Mouse (Mus musculus): ENCODE measurements at regions not wholly inside any gene's neighbourhood (a gene's known extent, or its start where the extent isn't known, plus 50 kb on each side); places are given as distances from the start of the nearest gene placed in this dataset.

DNA sequence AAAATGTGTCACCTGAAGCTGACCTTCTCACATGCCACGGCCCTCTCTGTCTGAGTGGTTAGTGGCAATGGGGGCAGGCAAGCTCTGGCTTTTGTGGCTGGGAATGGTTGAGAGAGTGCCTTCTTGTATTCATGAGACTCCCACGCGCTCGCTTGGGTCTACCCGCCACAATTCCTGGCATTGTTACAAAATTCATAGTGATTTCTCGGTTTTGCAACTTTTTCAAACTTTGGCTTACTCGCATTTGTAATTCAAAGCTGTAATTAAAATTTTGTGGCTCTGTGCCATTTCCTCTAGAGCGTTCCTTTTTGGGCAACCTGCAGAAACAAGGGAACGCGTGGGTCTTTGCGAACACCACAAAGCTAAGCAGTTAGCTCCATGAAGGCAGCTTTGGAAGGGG lies 186.3 kb downstream of the Pdgfra start:
- no peak for DNase-seq (ENCODE audit: low spot score)

DNA sequence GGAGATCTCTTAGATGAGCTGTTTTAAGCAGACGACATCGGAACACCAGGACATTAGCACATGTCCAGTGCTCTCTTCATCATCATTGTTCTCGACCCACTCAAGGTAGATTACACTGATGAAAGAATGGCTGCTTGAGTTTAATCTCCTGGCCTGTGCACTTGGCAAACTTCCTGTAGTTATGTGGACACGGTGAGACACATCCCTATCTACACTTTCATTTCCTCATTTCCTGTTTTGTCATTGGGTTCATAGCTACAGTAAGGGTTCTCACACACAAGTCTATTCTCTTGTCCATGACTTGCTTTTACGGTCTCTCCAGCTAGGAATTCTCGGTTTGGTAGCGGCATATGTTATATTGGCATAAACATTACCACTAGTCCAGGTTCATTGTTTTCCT lies 190.5 kb downstream of the Pdgfra start:
- DNase-seq (ENCODE audit: low spot score) = no peak

DNA sequence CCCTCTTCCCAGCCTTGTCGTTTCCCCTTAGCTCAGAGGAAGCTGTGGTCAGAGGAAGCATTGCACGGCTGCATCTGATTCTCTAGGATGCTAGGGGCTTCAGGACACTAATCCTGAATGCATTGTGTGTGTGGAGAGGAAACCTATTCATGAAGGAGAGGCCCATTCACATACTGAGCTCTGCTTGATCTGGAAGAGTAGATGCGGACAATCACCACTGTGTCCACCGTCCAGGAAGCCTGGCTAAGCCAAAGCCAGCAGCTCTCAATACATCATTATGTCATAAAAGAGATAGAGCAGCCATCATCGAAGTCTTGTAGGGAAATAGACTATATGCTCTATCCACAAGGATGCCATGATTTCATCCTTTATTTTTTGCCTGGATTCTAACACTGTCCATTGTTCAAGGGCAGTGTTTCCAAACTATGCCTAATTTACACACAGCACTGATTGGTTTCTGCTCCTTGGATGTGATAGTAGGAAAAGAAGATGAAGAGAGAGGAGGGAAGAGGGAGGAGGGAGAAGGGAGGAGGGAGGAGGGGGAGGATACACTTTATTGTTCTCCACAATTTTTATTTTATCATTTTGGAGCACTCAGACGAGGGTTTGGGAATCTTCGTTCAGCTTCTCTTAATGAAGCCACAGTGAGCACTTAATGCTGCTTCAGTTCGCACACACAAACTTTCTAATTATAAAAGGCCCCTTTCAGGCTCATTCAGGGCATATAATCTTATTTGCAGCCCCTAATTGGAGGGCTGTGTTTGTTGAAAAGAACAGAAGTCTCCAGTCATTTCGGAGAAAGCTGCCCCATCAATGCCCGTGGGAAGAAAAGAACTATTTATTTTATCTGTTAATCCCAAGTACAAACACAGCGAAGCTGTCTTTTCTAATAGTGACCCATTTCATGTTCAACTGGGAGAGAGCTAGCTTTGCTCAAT lies 195.0 kb downstream of the Pdgfra start:
- DNase-seq (ENCODE audit: low spot score) = no peak

- DNase-seq (ENCODE audit: low spot score) = no peak
These were observed 195.7 kb downstream of the Pdgfra start for GRCm38 (mm10) chr5:75347774-75348116.

- DNase-seq (ENCODE audit: low spot score) = no peak
These were observed 203.2 kb downstream of the Pdgfra start for GRCm38 (mm10) chr5:75355266-75355665.

- no peak for DNase-seq (ENCODE audit: low spot score)
These were observed 206.8 kb downstream of the Pdgfra start for GRCm38 (mm10) chr5:75358869-75359268.

GRCm38 (mm10) chr5:75363832-75364231 lies 210.9 kb upstream of the Kit start:
- no peak for DNase-seq (ENCODE audit: low spot score)

- DNase-seq (ENCODE audit: low spot score) = no peak
These were observed 207.4 kb upstream of the Kit start for GRCm38 (mm10) chr5:75367282-75367681.

DNA sequence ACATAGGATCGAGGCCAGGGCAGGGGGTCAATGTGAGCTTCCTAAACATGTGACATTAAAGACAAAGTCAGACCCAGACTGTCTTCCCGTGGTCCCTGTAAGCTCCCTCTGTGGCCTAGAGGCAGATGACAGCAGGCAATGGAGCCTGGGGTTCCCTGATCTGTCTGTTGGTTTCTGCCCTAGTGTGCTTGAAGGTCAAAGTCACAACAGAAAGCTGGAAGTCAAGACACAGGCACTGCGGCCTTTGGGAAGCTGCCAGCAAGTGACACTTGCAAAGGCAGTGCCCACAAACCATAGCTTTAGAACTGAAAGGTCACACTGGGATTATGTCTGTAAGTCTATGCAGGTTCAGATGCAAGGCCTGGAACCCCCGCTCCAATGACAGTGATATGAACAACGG lies 206.0 kb upstream of the Kit start:
- no peak for DNase-seq (ENCODE audit: low spot score)

DNA sequence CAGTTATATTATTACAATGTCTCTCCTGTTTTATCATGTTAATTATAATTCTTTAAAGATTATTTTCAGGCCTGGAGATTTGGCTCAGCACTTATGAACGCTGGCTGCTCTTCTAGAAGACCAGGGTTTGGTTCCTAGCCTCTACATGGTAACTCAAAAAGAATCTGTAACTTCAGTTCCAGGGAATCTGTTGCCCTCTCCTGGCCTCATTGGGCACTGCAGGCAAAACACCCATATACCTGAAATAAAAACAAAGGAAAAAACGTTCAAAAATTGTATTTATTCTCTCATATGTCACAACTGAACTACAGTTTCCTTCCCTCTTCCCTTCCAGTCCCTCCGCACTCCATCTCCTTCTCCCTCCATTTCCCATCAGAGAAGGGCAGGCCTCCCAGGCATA lies 201.9 kb upstream of the Kit start:
- peak; percentile 23 for DNase-seq (ENCODE audit: low spot score)

DNA sequence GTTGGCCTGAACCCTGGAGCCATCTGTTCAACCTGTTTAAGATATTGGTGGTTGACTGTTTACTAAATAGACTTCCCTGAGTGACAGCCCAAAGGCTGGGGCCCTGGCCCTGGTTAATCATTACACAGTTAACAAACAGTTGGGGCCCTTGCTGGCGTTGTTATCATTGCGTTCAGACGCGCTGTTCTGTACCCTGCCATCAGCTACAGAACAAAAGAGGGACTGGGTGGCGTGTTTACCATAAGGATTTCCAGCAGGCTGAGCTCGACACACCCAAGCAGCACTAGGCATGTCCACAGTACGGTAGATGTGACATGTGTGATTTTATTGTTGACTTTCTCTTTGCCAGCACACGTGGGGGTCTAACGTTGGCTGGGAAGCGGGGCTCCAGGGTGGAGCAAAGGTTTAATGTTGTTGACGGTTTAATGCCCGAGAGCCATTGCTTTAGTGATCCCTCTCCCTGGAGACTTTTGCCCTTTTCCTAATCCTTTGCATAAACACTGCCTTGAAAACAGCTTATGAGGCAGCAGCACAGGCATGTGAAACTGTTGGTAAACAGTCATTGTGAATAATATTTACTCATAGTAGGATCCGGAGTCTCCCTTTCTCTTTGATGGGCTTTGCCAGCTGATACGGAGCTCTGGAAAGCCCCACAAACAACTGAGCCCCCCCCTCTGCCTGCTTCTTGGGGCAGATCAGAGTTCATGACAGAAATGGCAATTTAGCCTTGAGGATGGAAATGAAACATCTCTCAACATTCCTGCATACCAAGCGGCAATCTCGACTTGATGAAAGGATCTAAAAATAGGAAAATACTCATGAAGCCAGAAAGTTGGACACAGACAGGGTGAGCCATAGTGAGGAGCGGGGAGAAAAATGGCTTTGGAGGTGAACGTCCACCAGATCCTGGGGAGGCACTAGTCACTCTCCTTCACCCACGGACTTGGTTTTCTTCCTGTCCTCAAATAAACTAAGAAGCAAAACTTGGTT lies 197.1 kb upstream of the Kit start:
- DNase-seq (ENCODE audit: low spot score) = no peak

DNA sequence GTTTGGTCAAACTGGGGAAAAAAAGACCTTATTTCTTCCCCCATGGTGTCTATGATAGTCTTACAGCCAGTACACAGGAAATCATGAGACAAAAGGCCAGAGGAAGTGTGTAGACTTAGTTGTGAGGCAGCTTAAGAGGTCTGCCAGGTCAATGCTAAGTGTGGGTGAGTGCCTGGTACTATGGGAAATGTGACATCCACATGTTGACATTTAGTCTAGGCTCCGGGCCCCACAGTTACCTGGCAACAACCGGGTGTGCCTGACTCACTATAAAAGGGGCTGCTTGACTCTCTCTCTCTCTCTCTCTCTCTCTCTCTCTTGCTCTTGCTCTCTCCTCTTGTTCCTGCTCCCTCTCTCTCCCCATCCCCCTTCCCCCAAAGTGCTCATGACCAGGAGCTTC lies 196.1 kb upstream of the Kit start:
- no peak for DNase-seq (ENCODE audit: low spot score)

GRCm38 (mm10) chr5:75380340-75380739 lies 194.4 kb upstream of the Kit start:
- DNase-seq (ENCODE audit: low spot score) = no peak

DNA sequence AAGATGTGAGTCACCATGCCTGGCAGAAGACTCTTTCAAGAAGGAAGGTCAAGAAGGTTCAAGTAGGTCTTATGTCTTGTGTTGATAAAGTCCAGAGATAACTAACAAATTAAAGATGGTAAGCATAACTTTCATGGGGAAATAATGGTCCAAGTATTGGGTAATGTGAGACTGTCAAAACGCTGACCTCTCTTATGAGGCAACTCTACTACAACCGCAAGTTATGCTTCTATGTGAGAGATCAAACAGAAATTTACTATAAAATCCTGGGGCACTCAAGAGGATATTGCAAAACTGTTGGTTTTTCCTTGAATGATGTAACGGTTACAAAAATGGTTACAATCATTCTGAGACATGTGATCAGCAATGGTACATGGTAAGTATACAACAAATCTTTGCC lies 192.6 kb upstream of the Kit start:
- no peak for DNase-seq (ENCODE audit: low spot score)

- DNase-seq (ENCODE audit: low spot score) = peak; percentile 9
These were observed 186.7 kb upstream of the Kit start for GRCm38 (mm10) chr5:75387886-75388454.

- no peak for DNase-seq (ENCODE audit: low spot score)
These were observed 185.9 kb upstream of the Kit start for GRCm38 (mm10) chr5:75388699-75389260.

- DNase-seq (ENCODE audit: low spot score) = no peak
These were observed 185.2 kb upstream of the Kit start for GRCm38 (mm10) chr5:75389433-75389971.

GRCm38 (mm10) chr5:75398820-75399219 lies 175.9 kb upstream of the Kit start:
- DNase-seq (ENCODE audit: low spot score) = no peak

- DNase-seq (ENCODE audit: low spot score) = no peak
These were observed 173.0 kb upstream of the Kit start for GRCm38 (mm10) chr5:75401734-75402133.

DNA sequence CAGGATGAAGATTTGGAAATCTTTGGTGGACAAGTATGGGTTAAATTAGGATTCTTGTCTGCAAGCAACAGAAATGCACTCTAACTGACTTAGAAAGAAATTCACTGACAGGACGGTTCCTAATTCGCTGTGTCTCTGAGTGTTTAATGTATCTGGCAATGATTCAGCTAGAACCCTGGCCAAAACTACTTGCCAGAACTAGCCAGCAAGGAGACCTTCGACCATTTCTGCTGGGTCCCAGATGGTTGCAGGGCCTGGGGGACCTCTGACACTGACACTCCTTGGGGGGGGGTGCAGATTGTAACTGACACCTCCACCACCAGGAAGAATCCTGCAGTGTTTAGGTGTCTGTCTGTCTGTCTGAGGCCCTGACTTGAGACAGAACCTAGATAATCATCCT lies 172.1 kb upstream of the Kit start:
- DNase-seq (ENCODE audit: low spot score) = no peak

DNA sequence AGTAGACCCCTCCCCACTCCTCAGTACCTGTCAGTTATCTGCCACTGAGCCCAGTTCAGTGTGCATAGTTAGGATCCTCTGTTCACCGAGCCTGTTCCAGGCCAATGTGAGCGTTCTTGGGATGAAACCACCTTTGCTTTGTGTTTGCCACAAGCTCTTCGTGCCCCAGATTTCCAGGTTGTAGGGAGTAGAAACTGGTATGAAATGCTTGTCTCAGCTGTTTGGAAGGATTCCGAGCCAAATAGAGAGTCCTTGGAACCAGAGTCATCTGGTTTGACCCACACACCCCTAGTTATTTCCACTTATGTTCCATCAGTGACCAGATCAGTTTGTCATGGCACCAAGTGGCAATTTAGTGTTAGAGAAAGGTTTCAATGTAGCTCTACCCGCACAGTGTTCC lies 171.2 kb upstream of the Kit start:
- DNase-seq (ENCODE audit: low spot score) = no peak

Data from thymus, postnatal 0 days (tissue).